Mouse (Mus musculus) Patski (cell line): ENCODE data around the gene Nsf. TPM values are rescaled to one million over a fixed set of nuclear protein-coding genes. Genes with fewer than 3 reads are reported as not detected.

Experiments
- ATAC-seq: fragments of 100-300 bp; one replicate; pipeline ENCODE4 v1.8.0; 2021
- CTCF ChIA-PET: fragments of 350-600 bp; sonication (Branson Sonifier 250); formaldehyde crosslinking; loops from one replicate; lab custom pipeline; 2022; ENCODE audit warnings: inconsistent platforms; lab: Charles Lee
- POLR2A ChIA-PET: fragments of 350-600 bp; sonication (Branson Sonifier 250); formaldehyde crosslinking; loops from one replicate; lab custom pipeline; 2022; ENCODE audit warnings: antibody characterized with exemption, inconsistent platforms; lab: Charles Lee
- DNase-seq: peaks from one replicate; pipeline ENCODE4 v3.0.0-alpha.2; 2011; ENCODE audit warnings: low read depth, low spot score
- H3K27me3 ChIP-seq: fragments of 371-371 bp; one replicate; pipeline ENCODE4 v1.5.1; 2021
- CTCF ChIP-seq: fragments of 100-300 bp; IDR thresholded peaks from one replicate; pipeline ENCODE4 v1.5.1; 2021
- in situ Hi-C: fragments of 300-500 bp; cut with MboI; formaldehyde crosslinking; loops from 3 replicates; pipeline ENCODE4 v1.11.1; 2018; ENCODE audit warnings: low pct_unique_long_range_greater_than_20kb, mixed read lengths
- polyA plus RNA-seq: library from polyadenylated mRNA; unstranded; gene quantifications from one replicate; pipeline ENCODE4 v1.2.3, GENCODE M21; 2021

Nsf gene
- polyA plus RNA-seq, 1 experiment from 2014 or later = 26.3 TPM

DNA sequence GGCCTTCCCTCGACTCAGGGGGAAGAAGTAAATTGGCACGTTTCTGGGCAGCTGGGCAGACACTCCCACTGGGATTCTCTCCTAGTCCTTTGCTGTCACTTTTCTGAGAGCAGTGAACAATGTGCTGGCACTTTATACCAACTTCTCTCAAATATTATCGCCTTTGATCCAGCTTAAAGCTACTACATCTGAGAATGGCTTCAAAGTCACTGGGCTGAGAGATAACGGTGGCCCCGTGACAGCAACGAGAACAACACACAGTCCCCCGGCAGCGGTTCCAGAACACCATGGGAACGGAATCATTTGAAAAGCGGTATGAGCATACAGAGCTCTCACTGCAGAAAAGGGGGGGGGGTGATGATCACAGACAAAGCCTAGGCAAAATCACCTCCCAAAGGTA, 31.0 kb downstream of the Nsf start:
- ChIA-PET CTCF (no interaction called here), POLR2A (interaction anchor here (0.6 kb wide), 1 partner anchor 18 kb away, joined by 3 read pairs; no protein-coding TSS in a partner anchor)
- TF ChIP-seq CTCF = no peak
- DNase-seq (no peak), ATAC-seq (no peak)
- H3K27me3 ChIP-seq = no peaks in the 10 kb centered on the region
- in situ Hi-C loops = no loop called here

DNA sequence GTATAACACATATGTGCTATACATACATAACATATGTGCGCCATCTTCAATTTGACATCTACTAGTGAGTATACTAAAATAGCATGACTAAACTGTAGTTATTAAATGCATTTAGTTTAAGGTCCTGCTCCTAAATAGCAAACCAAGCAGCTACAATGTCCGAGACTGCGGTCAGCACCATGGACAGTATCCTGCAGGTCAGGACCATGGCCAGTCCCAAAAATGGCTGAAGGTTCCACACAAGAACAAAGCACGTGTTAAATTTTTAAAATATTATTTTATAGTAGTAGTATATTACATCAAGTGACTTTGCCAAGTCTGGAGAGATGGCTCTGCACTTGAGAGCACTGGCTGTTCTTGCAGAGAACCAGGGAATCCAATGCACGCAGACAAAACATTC, 33.2 kb downstream of the Nsf start:
- in situ Hi-C loops = no loop called here
- DNase-seq = peak; percentile 12
- TF ChIP-seq CTCF = no peak
- ChIA-PET POLR2A (no interaction called here), CTCF (no interaction called here)
- no peak for ATAC-seq
- no peaks in the 10 kb centered on the region for H3K27me3 ChIP-seq

DNA sequence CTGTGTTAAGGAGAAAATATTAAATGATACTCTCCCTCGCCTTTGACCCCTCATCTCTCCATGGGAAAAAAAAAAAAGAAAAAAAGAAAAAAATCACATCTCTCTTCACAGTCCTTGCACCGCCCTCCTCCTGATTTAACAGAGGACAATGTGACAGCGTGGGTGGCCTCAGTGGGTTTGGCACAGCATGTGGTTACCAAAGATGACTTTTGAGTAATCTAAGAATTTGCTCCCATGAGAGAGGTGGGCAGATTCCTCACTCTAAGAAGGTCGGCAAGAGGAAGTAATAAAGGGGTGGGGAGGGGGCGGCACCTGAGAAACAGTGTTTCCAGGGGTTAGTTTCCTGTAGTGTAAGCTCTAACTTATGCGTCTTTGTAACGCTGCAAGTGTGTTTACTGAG, 37.0 kb downstream of the Nsf start:
- ChIA-PET POLR2A (no interaction called here), CTCF (interaction anchor here (1.2 kb wide), 1 partner anchor 277 kb away, joined by 4 read pairs; no protein-coding TSS in a partner anchor)
- ATAC-seq (no peak), DNase-seq (no peak)
- H3K27me3 ChIP-seq = no peaks in the 10 kb centered on the region
- TF ChIP-seq CTCF = no peak
- in situ Hi-C loops = no loop called here

DNA sequence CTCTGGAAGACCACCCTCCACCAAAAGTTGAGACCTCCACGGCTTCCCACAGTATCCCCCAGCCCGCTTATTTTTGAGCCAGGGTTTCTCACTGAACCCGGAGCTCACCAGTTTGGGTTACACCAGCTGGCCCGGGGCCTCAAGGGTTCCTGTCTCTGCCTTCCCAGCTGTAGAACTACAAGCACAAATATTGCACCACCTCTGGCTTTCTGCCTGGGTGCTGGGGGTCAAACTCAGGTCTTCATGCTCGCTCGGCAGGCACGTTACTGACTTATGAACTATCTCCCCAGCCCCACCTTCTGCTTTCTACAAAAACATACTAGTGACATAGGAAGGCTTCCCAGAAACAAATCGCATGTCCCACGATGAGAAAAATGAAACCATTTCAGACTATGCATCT, 38.2 kb downstream of the Nsf start:
- POLR2A ChIA-PET = no interaction called here
- in situ Hi-C loops = no loop called here
- CTCF ChIA-PET = interaction anchor here (1.2 kb wide), 1 partner anchor 276 kb away, joined by 4 read pairs; no protein-coding TSS in a partner anchor
- DNase-seq (no peak), ATAC-seq (no peak)
- H3K27me3 ChIP-seq = no peaks in the 10 kb centered on the region
- TF ChIP-seq CTCF = no peak

DNA sequence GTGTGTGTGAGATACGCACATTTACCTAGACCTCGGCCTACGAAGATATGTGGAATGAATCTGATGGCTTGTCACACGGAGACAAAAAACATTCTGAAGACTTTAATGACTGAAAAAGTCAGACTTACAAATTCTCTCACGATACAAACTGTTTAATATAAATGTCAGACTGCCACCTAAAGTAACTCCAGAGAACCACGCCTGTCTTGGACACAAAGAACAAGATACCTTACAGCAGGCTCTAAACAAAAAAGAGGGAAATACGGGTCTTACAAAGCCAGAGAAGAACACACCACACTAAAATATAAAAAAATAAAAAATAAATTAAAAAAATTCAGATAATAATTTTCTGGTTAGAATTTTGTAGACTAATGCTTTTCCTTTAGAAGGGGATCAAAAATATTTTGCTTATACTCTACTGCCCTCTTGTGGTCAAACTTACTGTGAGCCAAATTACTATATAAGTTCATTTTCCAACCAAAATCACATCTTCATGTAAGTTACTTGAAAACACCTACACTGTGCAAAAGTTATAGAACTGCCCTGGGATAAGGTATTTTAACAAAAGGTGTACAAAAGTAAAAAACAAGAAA, 42.8 kb downstream of the Nsf start:
- ChIA-PET POLR2A (interaction anchor here (1.4 kb wide), 1 partner anchor 147 kb away, joined by 3 read pairs; no protein-coding TSS in a partner anchor), CTCF (interaction anchor here (0.7 to 1.9 kb wide), 4 partner anchors 57 to 152 kb away, joined by 3 to 16 read pairs (median 10); no protein-coding TSS in a partner anchor)
- no peaks in the 10 kb centered on the region for H3K27me3 ChIP-seq
- TF ChIP-seq CTCF = peak; percentile 51
- peak; percentile 7 for DNase-seq
- no peak for ATAC-seq
- in situ Hi-C loops = loop anchor here (5.0 kb wide), 2 partner anchors 149 to 269 kb away; no protein-coding TSS in a partner anchor

DNA sequence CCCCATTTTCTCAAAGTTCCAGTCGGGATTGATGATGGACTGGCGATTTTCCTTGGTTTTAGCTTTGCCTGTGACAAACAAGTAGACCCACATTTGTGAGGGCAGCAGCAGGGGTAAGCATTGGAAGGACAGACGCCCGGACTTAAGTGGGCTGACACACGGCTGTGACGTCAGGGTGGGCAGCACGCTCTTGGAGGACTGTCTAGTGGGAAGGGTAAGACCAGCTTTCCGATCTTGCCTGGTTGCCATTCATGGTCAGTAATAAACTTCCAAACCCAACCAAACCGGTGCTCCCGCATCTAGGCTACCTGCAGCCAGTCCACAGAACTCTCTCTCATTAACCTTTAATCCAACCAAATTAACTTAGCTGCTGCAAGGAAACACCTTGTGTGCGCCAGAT, 43.3 kb downstream of the Nsf start:
- in situ Hi-C loops = loop anchor here (5.0 kb wide), 2 partner anchors 148 to 268 kb away; no protein-coding TSS in a partner anchor
- ChIA-PET POLR2A (interaction anchor here (1.4 kb wide), 1 partner anchor 146 kb away, joined by 3 read pairs; no protein-coding TSS in a partner anchor), CTCF (interaction anchor here (0.7 to 1.1 kb wide), 2 partner anchors 57 to 147 kb away, joined by 3 to 13 read pairs; no protein-coding TSS in a partner anchor)
- no peak for TF ChIP-seq CTCF
- DNase-seq (no peak), ATAC-seq (no peak)
- no peaks in the 10 kb centered on the region for H3K27me3 ChIP-seq

DNA sequence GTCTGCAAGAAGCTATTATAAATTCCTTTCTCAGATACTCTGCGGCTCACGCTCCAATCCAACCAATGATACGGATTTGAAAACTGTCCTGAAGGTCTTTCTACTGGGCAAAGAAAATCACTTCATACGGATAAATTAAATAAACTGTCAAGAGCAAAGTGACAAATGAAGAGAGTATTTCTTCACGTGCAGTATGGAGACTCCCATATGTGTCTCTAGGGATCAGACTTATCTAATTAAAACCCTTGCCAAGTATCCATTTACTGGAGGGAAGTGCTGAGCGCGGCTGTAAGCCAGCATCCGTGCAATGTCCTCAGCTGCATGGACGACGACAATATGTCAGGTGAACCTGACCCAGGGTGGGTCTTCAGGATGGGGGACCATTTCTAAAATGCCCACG, 44.0 kb downstream of the Nsf start:
- ATAC-seq (no peak), DNase-seq (no peak)
- in situ Hi-C loops = loop anchor here (5.0 kb wide), 2 partner anchors 148 to 268 kb away; no protein-coding TSS in a partner anchor
- no peaks in the 10 kb centered on the region for H3K27me3 ChIP-seq
- no peak for TF ChIP-seq CTCF
- POLR2A ChIA-PET = interaction anchor here (1.4 kb wide), 1 partner anchor 146 kb away, joined by 3 read pairs; no protein-coding TSS in a partner anchor
- CTCF ChIA-PET = interaction anchor here (1.1 kb wide), 1 partner anchor 147 kb away, joined by 13 read pairs; no protein-coding TSS in a partner anchor

DNA sequence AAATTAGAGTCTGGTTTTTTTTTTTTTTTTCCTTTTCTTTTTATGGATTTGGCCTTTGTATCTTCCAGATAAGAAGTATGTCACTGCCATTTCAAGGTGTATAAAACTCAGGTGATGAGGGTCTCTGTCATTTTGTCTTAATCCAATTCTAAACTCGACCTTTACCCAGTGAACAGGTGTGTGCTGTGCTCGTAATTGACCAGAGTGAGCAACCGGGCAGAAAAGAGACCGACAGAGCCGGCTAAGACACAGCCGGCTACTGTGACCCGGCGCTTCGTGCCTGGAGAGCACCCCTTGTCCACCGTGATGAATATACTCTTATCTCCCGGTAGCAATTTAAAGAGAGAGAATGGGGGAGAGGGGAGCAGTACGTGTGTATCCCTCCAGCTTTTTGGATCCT, 44.5 kb downstream of the Nsf start:
- TF ChIP-seq CTCF = no peak
- ChIA-PET CTCF (no interaction called here), POLR2A (interaction anchor here (1.4 kb wide), 1 partner anchor 145 kb away, joined by 3 read pairs; no protein-coding TSS in a partner anchor)
- DNase-seq (no peak), ATAC-seq (no peak)
- in situ Hi-C loops = no loop called here
- no peaks in the 10 kb centered on the region for H3K27me3 ChIP-seq

DNA sequence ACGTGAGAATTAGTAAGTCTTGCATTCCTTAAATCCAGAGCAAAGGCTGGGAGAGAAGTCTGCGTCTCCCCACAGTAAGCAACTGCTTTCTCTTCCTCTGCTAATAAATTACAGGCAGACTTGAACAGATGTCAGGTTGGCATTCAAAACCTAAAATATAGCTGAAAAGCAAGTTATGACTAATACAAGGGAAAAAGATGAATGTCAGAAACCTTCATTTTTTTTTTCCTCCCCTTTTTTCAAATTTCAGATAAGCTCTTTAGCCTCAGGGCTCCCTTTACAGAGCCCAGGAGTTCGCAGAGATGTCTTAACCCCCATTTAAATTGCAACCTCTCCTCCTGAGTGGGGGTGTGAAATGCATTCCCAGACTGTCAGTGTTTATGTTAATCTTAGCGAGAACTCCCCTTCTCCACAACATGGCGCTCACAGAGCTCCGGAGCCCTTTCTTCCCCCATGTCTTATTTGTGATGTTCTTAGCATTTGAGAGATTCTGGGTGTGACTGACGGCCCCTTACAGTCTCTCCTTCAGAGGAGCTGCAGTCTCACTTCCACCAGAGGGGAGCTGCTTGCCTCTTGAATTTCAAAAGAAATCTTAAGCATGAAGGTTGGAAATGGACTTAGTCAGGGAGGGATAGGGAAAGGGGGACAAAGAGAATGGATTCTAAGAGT, 47.7 kb downstream of the Nsf start:
- ChIA-PET POLR2A (no interaction called here), CTCF (interaction anchor here (1.1 kb wide), 1 partner anchor 9 kb away, joined by 3 read pairs; no protein-coding TSS in a partner anchor)
- H3K27me3 ChIP-seq = no peaks in the 10 kb centered on the region
- ATAC-seq (no peak), DNase-seq (no peak)
- in situ Hi-C loops = no loop called here
- TF ChIP-seq CTCF = no peak

DNA sequence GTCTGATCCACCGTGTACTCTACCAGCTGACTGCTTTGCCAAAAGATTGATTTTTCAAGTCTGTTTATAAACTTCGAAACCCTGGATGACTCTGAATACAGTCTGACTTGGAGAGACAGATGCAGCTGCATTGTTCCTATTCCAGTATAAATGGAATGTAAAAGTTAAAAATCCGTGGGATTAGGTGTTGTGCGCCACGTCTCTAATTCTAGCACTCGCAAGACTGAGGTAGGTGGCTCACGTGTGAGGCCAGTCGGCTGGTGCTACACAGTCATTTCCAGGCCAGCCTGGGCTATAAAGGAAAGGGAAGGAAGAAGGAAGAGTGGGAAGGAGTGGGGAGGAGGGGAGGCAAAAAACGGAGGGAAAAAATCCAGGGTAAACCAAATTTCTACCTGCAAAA, 48.4 kb downstream of the Nsf start:
- ChIA-PET POLR2A (interaction anchor here (0.6 kb wide), 1 partner anchor 17 kb away, joined by 3 read pairs; no protein-coding TSS in a partner anchor), CTCF (no interaction called here)
- TF ChIP-seq CTCF = no peak
- no peaks in the 10 kb centered on the region for H3K27me3 ChIP-seq
- in situ Hi-C loops = no loop called here
- ATAC-seq (no peak), DNase-seq (no peak)
